Mouse (Mus musculus) liver, adult 2 months (tissue): ENCODE measurements around the gene Evx1.

Source experiments
- CTCF ChIP-seq: fragments of 200-500 bp; IDR thresholded peaks from 2 replicates; pipeline ENCODE4 v1.5.1; 2011; ENCODE audit warnings: low read depth, low read length, control low read depth
- POLR2A ChIP-seq: fragments of 200-500 bp; IDR thresholded peaks from 2 replicates; pipeline ENCODE4 v1.6.1; 2011; ENCODE audit warnings: low read length, control low read depth; ENCODE audit not compliant: insufficient read depth; ENCODE audit errors: extremely low read depth

DNA sequence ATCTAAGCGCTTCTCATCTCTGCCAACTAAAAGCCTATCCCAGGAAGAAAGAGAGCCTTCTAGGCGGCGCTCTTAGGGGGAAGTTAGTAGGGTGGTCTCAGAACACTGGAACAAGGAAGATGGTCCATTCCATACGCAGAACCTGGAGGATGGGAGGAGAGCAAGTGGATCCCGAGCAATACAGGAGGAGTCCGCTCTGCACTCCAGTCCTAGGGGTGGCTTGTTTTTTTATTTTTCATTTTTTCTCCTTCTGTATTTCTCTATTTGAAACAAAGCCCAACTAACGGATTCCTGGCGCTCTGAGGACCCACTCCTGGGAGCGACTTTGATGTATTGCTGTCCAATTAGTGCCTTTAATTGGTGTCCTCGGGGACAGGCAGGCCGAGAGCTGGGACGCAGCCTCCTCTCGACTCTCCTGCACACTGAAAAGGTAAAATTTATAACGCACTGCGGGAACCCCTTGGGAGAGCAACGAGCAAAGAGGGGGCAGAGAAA is 9.5 kb downstream of the Evx1 start:
- no peak for TF ChIP-seq CTCF
- no peak for TF ChIP-seq POLR2A
